Mouse (Mus musculus) midbrain, embryonic 14.5 days (tissue): ENCODE measurements around the gene Nde1. TPM values are rescaled to one million over a fixed set of nuclear protein-coding genes. Genes with fewer than 3 reads are reported as not detected.

Experiments used
- ATAC-seq: fragments of 200-750 bp; cut with Nextera tagmentation; 2 replicates; pipeline ENCODE4 v1.8.0; 2017; ENCODE audit warnings: moderate number of reproducible peaks, moderate library complexity; ENCODE audit not compliant: low FRiP score, low TSS enrichment
- DNase-seq: peaks from one replicate; pipeline ENCODE4 v3.0.0-alpha.2; 2015
- H3K27ac ChIP-seq: fragments of 300-500 bp; sonication (generic); replicated peaks from 2 replicates; pipeline ENCODE4 v1.5.1; 2014; ENCODE audit warnings: mild to moderate bottlenecking, low read depth, low read length, moderate library complexity
- H3K27me3 ChIP-seq: fragments of 300-500 bp; sonication (generic); 2 replicates; pipeline ENCODE4 v1.6.1; 2014; ENCODE audit warnings: low read length, control low read depth, mixed read lengths; ENCODE audit not compliant: control insufficient read depth, insufficient read depth
- H3K36me3 ChIP-seq: fragments of 300-500 bp; sonication (generic); 2 replicates; pipeline ENCODE4 v1.6.1; 2014; ENCODE audit warnings: low read length, control low read depth; ENCODE audit not compliant: control insufficient read depth, insufficient read depth
- H3K4me1 ChIP-seq: fragments of 300-500 bp; sonication (generic); 2 replicates; pipeline ENCODE4 v1.6.1; 2014; ENCODE audit warnings: mild to moderate bottlenecking, antibody characterized with exemption, low read length, control low read depth; ENCODE audit not compliant: control insufficient read depth, insufficient read depth
- H3K4me2 ChIP-seq: fragments of 300-500 bp; sonication (generic); 2 replicates; pipeline ENCODE4 v1.6.1; 2014; ENCODE audit warnings: mild to moderate bottlenecking, low read length, moderate library complexity
- H3K4me3 ChIP-seq: fragments of 300-500 bp; sonication (generic); replicated peaks from 2 replicates; pipeline ENCODE4 v1.5.1; 2014; ENCODE audit warnings: low read depth, low read length
- H3K9ac ChIP-seq: fragments of 300-500 bp; sonication (generic); replicated peaks from 2 replicates; pipeline ENCODE4 v1.6.1; 2014; ENCODE audit warnings: mild to moderate bottlenecking, low read length, moderate library complexity
- H3K9me3 ChIP-seq: fragments of 300-500 bp; sonication (generic); 2 replicates; pipeline ENCODE4 v1.6.1; 2016; ENCODE audit warnings: low read length, control low read depth, mixed read lengths; ENCODE audit not compliant: control insufficient read depth
- WGBS: fragments of 180-500 bp; shearing (Covaris S2); extraction: QIAGEN DNeasy Blood & Tissue Kit; methylation state at CpG from one replicate; pipeline ENCODE4 v1.1.7; 2014; 5-methylcytosine and 5-hydroxymethylcytosine counted together
- microRNA counts: library from miRNA; unstranded; fragments of <30 nt; microRNA quantifications from one replicate; lab custom pipeline; 2016
- microRNA-seq: library from miRNA; unstranded; fragments of <30 nt; microRNA quantifications from one replicate; pipeline ENCODE4, GENCODE M21; 2016
- polyA plus RNA-seq: library from polyadenylated mRNA; unstranded; fragments of >200 nt; fragmentation: Nextera tagmentation; extraction: Ambion mirVana; gene quantifications from 2 replicates; pipeline ENCODE4 v1.2.1, GENCODE M21; 2014

Gene Nde1
- polyA plus RNA-seq, 1 experiment from 2014 or later: 39.0 TPM

GRCm38 (mm10) chr16:14237100-14237723 lies 74.1 kb downstream of the Nde1 start:
- Histone ChIP-seq H3K27ac (no peak overlapping the region), H3K36me3 (no peaks in the 10 kb centered on the region), H3K4me1 (no peaks in the 10 kb centered on the region), H3K9ac (no peak overlapping the region), H3K9me3 (no peaks in the 10 kb centered on the region), H3K27me3 (no peaks in the 10 kb centered on the region), H3K4me3 (no peak overlapping the region), H3K4me2 (no peak overlapping the region)
- WGBS: 29% methylated on average over 6 of the region's 6 CpGs
- DNase-seq (peak; percentile 87), ATAC-seq (peak; percentile 58; the same call in 1 of the 2 replicates)

DNA sequence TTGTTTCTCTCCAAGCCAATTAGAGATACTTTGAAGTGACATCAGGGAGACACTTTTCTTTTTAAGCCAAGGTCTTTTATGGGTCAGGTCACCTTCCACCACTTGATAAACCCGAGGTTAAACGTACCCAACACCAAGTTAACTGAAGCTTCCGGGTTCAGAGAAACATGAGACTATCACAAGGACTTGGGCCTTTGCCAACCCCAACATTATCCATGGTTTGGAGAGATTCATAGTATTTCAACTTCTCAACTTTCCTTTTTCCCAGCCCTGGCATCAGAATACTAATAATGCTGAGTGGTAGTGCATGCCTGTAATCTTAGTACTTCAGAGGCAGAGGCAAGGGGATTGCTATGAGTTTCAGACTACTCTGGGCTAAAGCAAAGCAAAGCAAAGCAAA lies 79.0 kb downstream of the Nde1 start:
- no peak for DNase-seq
- Histone ChIP-seq H3K27ac (no peak overlapping the region), H3K9me3 (no peaks in the 10 kb centered on the region), H3K27me3 (no peaks in the 10 kb centered on the region), H3K4me2 (no peak overlapping the region), H3K36me3 (no peaks in the 10 kb centered on the region), H3K9ac (no peak overlapping the region), H3K4me1 (no peaks in the 10 kb centered on the region), H3K4me3 (no peak overlapping the region)
- no peak for ATAC-seq
- 89% methylated on average over 3 of the region's 3 CpGs for WGBS

MicroRNAs within 50 kb of the gene (microRNA counts, 519-probe panel; counts per million panel counts)
- microRNA mmu-miR-484 (lab: Ali Mortazavi, UCI): 5,526 counts per million, percentile 62 among the panel's probes with 10 or more counts

Small RNA genes lying within 50 kb of the gene (microRNA-seq; reads per million reads assigned to microRNA genes)
- gene Gm27671 (not detected), gene Mir484 (2,963 reads per million, percentile 87 among the genes with 10 or more reads in this experiment)

Other genes with a start within 250 kb of the Nde1 start
- 166 and 194 TPM in 2 replicates for gene 2900011O08Rik, start 176.7 kb upstream of the Nde1 start, polyA plus RNA-seq
- gene Ifitm7, start 176.4 kb upstream of the Nde1 start, polyA plus RNA-seq: 0.46 and 1.8 TPM in 2 replicates
- gene Marf1, start 76 bp downstream of the Nde1 start, polyA plus RNA-seq: 18.6 and 28.5 TPM in 2 replicates
- gene Myh11, start 128.1 kb downstream of the Nde1 start, polyA plus RNA-seq: 0.03 and 0.50 TPM in 2 replicates
- gene Fopnl, start 154.1 kb downstream of the Nde1 start, polyA plus RNA-seq: 210 and 229 TPM in 2 replicates
- 6.2 and 9.6 TPM in 2 replicates for gene Abcc1, start 198.3 kb downstream of the Nde1 start, polyA plus RNA-seq